Mouse (Mus musculus): ENCODE data around the gene Nsun4. TPM values are rescaled to one million over a fixed set of nuclear protein-coding genes. Genes with fewer than 3 reads are reported as not detected.

Nsun4 gene
- total RNA-seq, 2 experiments from 2014 or later, result 7.5 to 8.3 TPM

DNA sequence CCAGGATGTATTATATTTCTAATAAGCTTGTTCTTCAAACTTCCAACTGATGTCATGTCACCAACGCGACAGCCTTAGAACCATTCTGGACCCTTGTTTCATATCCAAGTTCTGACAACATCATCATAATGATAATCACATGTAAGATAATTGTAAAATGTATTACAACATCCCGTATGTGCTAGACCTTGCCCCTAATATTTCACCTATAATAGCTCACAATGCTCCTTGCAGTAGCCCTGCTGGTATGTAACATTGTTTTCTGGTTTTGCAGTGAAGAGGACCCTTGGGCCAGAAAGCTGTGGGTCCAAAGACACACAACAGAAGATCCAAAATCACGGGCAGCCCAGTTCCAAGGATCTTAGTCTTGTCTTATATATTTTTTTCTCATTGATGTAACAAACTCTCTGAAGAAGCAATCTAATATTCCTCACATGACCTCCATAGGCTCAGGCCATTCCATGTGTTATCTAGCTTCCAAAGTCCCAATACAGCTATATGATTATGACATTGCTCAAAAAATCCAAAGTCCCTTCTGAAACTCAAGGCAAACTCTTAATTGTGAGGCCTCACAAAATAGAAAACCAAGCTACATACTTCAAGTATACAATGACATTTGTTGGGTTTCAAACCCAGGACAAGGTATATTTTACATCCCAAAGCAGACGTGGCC lies 65.7 kb downstream of the Nsun4 start:
- no peak for DNase-seq (ENCODE audit: extremely low spot score in 1 of 2, low spot score in 1 of 2)

- no peak for DNase-seq (ENCODE audit: extremely low spot score in 1 of 2, low spot score in 1 of 2)
These were observed 66.2 kb downstream of the Nsun4 start for GRCm38 (mm10) chr4:115987436-115987835.

- no peak for DNase-seq (ENCODE audit: extremely low spot score in 1 of 2, low spot score in 1 of 2)
These were observed 68.7 kb downstream of the Nsun4 start for GRCm38 (mm10) chr4:115984967-115985366.

- DNase-seq (ENCODE audit: extremely low spot score in 1 of 2, low spot score in 1 of 2), result peak; percentile 74 to 97
These were observed 69.6 kb downstream of the Nsun4 start for GRCm38 (mm10) chr4:115984111-115984510.

Other genes starting within 250 kb of the Nsun4 start
- gene Mob3c, start 225.8 kb downstream of the Nsun4 start, total RNA-seq (2021), result 1 to 10 TPM; 5.1 to 5.3 TPM
- gene Mknk1, start 214.7 kb downstream of the Nsun4 start, total RNA-seq (2021), result 10 to 100 TPM; 39.5 to 53.9 TPM
- under 1 TPM in 1 of 2 experiments, not detected in 1; 0.22 TPM for gene Kncn, start 169.5 kb downstream of the Nsun4 start, total RNA-seq (2021)
- gene 6430628N08Rik, start 163.2 kb downstream of the Nsun4 start, total RNA-seq (2021), result under 1 TPM in 1 of 2 experiments, not detected in 1; 0.22 TPM
- gene Dmbx1, start 114.0 kb downstream of the Nsun4 start, total RNA-seq (2021), result under 1 TPM in 1 of 2 experiments, not detected in 1; 0.07 TPM
- gene Faah, start 36.0 kb downstream of the Nsun4 start, total RNA-seq (2021), result 100 to 1,000 TPM; 139 to 163 TPM
- 100 to 1,000 TPM; 385 to 447 TPM for gene Uqcrh, start 21.2 kb upstream of the Nsun4 start, total RNA-seq (2021)
- gene Lrrc41, start 21.4 kb upstream of the Nsun4 start, total RNA-seq (2021), result 10 to 100 TPM; 46.0 to 46.8 TPM
- gene Rad54l, start 69.8 kb upstream of the Nsun4 start, total RNA-seq (2021), result under 1 TPM; 0.54 to 0.99 TPM
- 10 to 100 TPM; 64.5 to 68.6 TPM for gene Pomgnt1, start 70.0 kb upstream of the Nsun4 start, total RNA-seq (2021)
- gene Lurap1, start 97.5 kb upstream of the Nsun4 start, total RNA-seq (2021), result 10 to 100 TPM; 19.7 to 23.7 TPM
- gene Tspan1, start 113.7 kb upstream of the Nsun4 start, total RNA-seq (2021), result not detected
- gene 1700042G07Rik, start 119.5 kb upstream of the Nsun4 start, total RNA-seq (2021), result not detected
- 1 to 10 TPM in 1 of 2 experiments, not detected in 1; 2.9 TPM for gene Gm49337, start 119.5 kb upstream of the Nsun4 start, total RNA-seq (2021)
- gene Pik3r3, start 167.7 kb upstream of the Nsun4 start, total RNA-seq (2021), result 10 to 100 TPM; 40.1 to 41.7 TPM

All from layer of hippocampus, postnatal 25 days (tissue).